Mouse (Mus musculus): ENCODE measurements at regions not wholly inside any gene's neighbourhood (a gene's known extent, or its start where the extent isn't known, plus 50 kb on each side); places are given as distances from the start of the nearest gene placed in this dataset.

DNA sequence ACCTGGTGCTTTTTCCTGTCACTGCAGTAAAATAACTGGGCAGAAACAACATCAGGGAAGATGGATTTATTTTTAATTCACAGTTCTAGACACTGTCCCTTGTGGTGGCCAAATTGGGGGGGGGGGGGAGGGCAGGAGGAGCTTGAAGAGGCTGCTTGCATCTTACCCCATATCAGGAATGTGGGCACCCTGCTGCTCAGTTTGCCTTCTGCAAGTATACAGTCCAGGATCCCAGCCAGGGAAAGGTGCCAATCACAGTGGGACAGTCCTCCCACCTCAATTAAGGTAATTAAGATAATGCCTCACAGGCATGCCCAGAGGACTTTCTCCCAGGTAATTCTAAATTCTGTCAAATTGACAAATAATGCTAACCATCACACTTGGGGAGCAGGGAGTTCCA is 179.2 kb upstream of the Zmiz1 start:
- DNase-seq (ENCODE audit: low spot score in 2 of 2) = no peak

DNA sequence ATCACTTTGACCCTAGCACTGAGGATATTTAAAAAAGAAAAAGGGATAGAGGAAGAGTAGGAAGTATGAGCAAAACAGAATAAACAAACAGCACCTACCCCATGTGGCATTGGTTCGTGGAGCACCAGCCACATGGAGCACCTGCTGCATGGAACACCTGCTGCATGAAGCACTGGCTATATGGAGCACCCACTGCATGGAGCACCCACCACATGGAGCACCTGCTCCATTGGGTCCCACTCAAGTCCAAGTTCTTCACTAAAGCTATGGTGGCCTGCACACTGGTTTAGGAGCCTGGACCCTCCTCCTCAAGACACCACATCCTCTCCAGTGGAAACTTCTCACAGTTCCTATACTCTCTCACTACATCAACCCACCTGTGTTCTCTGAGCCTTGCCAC is 166.4 kb upstream of the Zmiz1 start:
- DNase-seq (ENCODE audit: low spot score in 2 of 2) = no peak

DNA sequence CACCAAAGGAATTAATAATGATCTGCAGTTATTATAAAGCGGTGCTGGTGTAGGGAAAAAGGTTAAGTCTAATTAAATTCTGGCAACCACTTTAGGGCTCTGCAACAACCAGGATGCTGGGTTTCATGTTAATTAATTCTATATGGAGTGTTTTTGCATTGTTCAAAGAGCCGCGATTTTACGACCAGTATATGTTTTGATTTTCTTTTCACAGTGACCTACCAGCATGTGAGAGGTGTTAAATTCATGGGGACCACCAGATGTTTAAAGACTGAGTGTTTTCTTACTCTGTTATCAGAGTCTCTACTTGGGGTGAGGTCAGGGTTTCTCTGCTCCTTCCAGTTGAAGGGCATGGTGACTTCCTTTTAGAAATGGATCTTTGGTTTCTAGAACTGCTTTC is 164.8 kb upstream of the Zmiz1 start:
- no peak for DNase-seq (ENCODE audit: low spot score in 2 of 2)

DNA sequence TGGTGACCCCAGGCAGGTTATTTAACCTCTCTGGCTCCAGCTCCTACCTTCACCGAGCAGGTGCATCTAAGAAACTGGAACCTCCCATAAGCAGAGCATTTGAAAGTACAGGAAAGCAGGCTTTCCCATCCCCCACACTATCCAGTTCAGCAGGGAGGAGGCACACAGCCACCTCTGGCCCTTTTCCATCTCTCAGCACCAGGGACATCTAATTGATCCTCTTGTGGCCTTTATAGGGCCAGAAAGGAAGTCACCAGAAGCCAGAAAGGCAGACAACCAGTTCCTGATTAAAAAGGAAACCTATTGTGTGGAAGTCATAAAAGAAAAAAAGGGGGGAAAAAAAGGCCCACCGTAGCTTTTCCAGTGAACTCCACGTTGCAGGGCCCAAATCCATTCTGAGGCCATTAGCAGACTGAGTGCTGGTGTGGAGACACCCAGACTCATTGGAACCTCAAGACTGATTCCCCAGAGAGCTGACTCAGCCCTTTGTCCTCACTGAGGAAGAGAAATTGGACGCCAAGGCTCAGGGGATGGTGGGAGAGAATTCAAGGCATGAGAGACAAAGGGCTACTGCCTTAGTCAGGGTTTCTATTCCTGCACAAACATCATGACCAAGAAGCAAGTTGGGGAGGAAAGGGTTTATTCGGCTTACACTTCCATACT is 163.2 kb upstream of the Zmiz1 start:
- DNase-seq (ENCODE audit: low spot score in 2 of 2) = no peak

DNA sequence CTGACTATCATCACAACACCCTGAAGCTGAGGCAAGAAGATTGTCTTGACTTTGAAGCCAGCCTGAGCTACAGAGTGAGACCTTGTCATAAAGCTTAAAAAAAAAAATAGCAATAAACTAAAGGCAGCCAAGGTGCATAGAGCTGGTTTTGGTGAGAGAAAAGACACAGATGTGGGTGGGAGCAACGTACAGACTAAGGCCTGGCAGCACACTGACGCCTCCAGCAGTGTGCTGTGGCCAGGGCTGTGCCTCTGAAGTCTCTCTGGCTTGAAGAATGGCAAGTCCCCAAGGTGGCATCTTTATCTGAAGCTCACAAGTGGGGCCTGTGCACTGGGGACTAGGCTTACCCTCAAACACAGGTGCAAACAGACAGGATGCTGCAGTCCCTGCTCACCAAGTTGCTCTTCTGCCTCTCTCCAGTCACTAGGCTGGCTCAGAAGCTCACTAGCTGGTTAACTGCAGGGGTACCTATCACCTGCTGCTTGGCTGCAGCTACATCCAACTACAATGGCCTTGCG is 159.3 kb upstream of the Zmiz1 start:
- peak; percentile 56 to 70 for DNase-seq (ENCODE audit: low spot score in 2 of 2)

DNA sequence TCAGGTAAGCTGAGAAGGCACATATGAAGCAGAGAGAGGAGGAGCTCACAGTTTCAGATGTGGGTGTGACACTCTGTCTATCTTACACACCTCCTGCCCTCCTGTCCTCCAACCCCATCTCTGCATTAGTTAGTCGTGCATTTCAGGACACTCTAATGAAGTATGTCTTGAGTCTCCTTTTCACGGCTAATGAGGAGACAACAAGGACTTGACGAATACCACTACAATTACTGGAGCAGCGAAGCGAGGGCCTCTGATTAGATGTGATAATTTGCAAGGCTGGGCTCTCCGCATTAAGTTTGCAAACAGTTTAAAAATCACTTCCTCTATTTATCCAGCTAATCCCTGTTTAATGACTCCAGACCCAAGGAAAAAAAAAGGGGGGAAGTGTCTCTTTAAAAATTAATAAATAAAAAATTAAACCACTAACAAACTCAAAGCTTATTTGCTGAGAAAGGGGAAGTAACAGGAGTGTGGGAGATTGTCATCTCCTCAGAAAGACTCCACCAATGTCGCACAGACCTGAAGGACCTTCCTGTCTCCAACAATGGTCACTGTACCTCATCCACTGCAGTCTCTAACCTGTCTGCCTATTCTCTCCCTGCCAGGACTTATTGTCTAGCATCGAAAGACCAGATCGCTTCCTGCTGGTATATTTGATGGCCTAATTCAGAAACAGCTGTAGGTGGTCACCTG is 157.5 kb upstream of the Zmiz1 start:
- no peak for DNase-seq (ENCODE audit: low spot score in 2 of 2)

DNA sequence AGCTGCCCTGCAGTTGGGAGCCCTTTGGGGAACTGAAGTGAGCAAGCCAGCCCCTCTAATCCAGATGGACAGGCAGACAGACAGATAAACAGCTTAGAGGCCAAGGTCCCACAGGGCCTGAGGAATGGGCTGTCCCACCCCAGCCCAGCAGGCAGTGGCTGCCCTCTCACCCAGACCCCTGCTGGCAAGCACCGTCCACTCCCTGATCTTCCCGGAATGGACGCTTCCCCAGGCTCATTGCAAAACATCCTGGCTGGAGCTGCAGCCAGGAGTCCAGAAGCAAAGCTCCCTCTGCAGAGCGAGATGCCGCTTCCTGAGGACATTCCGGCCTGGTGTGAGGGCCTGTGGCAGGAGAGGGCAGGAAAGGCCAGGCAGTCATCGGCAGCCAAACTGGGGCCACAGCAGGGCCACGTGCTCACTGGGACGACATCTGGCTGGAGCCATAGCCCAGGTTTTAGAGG is 154.6 kb upstream of the Zmiz1 start:
- no peak for DNase-seq (ENCODE audit: low spot score in 2 of 2)

DNA sequence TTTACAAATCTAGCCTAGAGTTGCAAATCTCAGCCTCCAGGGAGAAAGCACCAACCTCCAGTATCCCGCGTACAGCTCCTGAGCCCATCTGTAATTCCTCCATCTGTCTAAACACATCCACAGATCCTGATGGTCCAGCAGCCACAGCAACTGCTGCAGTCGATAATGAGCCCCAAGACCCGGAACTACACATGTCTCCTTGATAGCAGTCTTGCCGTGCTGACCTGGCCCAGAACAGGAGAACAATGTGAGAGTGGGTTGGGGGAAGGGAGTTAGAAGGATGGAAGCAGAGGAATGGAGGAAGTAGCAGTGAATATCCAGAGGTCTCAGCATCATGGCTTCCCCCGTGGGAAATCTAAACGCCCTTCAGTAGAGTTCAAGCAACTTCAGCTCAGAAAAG is 152.8 kb upstream of the Zmiz1 start:
- no peak for DNase-seq (ENCODE audit: low spot score in 2 of 2)

DNA sequence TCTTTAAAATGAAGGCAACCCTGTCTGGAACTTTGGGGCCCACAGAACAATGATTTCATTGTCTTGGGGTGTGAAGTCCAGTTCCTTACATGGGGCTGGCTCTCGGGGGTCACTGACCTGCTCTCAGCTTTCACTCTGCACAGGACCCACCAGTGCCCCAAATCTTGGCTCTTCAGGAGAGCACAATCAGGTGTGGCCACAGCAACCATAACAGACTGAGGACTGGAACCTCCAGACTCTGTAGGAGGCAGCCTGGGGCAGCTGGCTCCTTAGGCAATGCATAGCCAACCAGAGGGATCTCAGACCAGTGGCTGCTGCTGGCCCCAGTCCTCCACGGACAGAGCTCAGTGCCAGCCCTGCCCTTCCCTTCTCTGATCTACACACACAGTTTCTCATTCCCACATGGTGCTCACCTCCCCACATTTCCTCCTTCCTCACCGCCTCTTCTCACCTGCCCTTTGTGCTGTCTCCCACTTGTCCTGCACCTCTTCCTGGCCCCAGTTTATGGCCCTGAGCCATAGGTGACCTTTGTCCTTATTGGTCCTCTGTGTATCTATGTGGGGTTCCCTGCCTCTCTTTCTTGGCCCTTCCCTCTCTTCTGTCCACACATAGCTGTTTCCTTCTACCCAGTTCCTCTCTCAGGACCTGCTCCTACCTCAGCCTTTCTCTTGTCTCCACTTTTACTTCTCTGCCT is 151.9 kb upstream of the Zmiz1 start:
- no peak for DNase-seq (ENCODE audit: low spot score in 2 of 2)

DNA sequence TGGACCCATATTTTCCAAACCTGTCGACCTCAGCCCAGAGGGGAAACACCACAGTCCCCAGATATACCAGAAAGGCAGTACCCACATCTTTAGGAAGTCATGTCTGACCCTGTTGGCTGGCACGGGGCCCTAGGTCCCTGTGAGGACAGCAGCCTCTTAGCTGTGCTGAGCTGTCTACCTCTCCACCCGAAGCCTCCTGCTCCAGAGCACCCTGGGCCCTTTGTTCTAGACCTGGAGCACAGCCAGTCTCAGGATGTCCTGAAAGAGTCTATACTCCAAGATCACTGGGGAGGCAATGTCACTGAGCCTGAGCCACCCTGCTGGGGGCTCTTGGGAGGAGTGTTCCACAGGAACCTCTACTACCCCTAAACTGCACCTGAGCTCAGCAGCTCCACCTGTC is 150.9 kb upstream of the Zmiz1 start:
- DNase-seq (ENCODE audit: low spot score in 2 of 2) = no peak

DNA sequence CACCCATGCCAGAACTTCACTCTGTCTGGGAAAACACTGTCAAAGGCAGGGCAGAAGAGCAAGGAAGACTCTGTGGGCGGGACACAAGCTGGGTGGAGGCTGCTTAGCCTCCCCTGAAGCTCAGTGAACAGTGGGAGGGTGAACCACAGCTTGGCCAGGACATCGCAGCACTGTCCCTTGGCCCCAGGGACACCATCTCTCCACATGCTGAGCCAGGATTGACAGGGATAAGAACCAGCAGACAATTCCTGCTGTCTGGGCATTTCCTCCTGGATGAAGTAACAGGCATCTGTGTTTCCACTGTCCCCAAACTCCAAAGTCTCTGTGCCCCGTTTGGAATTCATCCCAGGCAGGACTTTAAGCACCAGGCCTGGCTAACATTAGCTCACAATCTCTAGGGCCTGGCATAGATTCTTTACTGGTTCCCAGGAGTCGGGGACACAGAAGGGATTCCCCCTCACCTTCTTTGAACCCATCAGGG is 148.3 kb upstream of the Zmiz1 start:
- DNase-seq (ENCODE audit: low spot score in 2 of 2) = no peak

DNA sequence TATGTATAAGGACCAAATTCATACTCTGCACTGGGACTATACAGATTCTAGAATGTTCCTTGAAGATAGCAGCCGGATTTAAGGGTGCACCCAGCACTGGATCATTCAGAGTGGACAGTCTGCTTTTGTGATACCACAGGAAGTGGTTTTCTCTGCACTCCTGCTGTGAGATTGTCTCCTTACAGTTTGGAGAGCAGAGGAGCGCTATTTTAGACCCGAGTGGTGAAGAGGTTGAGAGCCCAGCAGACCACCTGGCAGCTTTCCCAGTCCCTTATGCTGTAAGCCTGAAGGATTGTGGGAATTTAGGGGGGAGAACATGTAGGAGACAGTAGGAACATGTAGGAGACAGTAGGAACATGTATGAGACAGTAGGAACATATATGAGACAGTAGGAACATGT is 147.5 kb upstream of the Zmiz1 start:
- no peak for DNase-seq (ENCODE audit: low spot score in 2 of 2)

DNA sequence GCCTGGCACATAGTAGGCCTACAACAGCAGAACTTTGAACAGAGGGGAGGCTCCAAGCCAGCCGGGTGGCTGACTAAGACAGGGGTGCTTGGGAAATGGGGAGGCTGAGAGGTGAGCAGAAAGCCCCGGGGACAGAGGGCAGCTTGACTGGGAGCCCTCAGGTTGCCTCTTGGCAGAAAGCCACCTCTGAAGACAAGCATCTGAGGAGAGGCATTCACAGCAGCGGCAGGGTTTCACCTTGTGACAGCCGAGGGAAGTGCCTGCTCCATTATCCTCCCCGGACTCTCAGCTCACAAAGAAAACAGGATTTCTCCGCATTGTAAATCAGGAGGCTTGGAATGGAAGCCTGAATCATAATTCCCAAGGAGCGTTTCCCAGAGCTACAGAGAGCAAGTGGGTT is 146.8 kb upstream of the Zmiz1 start:
- no peak for DNase-seq (ENCODE audit: low spot score in 2 of 2)

DNA sequence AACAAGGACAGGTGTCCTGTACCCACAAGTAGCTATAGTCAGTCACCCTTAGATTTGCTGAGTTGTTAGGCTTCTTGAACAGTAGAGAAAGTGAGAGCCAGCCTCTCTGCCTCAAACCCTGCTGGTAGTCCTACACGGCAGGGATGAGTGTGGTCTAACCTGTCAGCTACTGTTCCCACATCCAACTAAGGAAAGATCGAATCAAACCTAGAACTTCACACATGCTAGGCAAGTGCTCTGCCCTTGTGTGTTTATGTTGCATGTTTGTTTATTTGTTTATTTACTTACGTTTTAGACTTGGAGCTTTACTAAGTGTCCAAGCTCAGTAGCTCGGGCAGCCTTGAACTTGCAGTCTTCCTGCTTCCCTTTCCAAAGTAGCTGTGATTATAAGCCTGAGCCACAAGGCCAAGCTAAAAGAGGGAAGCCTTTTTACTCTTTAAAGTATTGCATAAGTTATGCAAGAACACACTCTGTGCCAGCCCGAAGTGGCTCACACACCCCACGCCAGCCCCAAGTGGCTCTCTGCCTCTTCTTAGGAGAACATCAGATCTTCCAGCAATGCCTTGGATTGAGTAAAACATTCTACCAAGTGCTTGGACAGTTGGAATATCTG is 146.1 kb upstream of the Zmiz1 start:
- DNase-seq (ENCODE audit: low spot score in 2 of 2) = no peak

DNA sequence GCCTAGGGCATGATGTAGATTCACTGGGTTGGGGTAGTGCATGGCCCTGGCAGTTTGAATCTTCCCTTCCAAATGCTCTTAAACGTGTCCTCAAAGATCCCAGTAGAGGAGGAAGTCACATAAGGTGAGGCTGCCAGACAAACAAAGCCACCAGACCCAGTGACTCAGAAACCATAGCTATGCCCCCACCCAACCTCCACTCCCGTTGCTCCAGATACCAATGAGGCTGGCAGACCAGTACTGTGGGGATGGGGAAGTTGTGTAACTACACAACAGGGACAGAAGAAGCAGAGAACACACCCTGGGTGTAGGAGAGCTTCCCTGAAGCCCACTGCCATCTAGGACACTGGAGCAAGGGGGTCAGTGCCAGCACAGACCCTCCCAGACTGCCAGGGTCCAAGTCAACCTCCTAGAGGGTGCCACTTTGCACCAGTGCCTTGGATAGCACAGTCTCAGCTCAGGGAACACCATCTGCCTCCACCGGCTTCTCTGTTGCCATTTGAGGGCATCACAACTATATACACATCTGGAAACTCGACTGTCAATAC is 145.2 kb upstream of the Zmiz1 start:
- DNase-seq (ENCODE audit: low spot score in 2 of 2) = no peak

DNA sequence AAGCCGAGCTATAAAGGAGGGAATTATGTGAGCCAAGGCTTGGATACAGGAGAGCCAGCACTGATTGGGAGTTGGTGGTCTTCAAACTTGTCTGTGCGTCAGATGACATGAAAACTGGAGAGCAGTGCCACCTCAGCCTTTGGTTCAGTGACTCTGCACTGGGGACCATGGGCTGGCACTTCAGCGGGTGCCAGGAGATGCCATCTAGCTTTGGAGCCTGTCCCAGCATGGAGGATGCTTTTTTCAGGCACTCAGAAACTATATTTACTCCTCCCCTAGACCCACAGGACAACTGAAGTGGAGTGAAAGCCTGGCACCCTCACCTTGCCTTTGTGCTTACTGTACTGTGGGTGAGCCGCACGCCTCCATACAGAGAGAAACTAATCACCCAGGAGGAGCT is 142.5 kb upstream of the Zmiz1 start:
- DNase-seq (ENCODE audit: low spot score in 2 of 2) = no peak

DNA sequence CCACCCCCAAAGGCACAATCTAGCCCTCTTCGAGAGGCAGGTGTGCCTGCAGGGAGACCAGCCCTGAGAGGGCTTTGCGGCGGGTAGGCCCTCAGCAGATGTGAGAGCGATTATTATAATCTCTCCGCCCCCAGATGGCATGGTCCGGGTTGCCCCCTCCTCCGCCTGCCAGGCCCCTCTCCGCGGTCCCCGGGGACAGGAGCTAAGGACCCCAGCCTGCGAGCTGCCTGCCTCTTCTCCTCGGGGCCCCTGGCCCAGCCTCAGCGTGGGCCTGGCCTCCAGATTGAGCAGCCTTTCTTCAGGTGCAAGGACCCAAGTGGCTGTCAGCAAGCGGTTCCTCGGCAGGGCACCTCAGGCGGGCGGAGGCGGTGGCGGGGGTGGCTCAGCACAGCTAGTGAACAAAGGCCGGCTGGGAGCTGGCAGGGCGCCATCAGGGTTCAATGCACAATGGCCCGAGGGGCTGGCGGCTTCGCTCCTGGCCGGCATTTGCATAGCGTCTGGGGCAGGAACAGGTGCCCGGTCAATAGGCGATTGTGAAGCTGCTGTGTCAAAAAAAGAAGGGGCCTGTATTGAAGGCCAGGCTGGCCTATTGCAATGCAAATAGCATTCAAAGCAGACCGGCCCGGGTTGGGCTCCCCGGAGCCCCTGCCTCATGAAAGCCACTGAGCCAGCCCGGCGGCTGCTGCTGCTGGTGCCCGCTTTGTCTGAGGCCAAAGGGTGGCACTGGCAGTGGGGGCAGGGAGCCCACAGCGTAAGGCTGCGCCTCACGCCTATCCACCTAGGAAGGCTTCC is 141.1 kb upstream of the Zmiz1 start:
- DNase-seq (ENCODE audit: low spot score in 2 of 2) = peak; percentile 70 to 71

DNA sequence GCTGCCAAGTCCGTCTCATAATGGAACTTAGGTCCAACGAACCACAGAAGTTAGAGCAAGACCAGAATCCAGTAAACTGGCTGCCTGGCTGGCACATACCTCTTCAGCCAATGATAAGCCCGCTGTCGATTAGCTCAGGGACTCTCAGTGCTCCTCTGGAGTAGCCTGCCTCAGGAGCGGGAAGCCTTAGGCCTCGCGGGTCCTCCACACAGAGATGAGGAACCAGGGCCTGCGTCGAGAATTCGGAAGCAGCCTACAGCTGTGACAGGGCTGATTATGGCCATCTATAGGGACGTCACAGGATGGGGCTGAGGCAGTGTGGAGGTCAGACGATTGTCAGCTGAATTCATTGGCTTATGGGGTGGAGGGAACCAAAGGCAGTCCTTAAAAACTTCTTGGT is 140.1 kb upstream of the Zmiz1 start:
- no peak for DNase-seq (ENCODE audit: low spot score in 2 of 2)

DNA sequence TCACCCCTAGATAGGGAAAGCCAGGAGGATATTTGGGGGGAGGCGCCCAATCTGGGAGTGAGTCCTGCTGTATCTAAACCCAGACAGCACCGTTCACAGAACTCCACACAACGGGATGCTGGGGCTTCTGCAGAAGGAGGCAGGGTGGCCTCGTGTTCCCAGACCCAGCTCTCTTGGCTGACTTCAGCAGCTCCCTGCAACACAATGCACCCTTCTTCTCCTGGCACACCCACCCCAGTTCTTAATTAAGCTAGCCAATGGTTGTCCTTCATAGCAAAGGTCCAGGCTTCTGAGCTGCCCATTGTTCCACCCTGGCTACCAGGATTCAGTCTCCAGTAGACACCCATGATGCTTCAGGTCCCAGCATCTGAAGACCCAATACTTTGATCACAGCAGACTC is 138.8 kb upstream of the Zmiz1 start:
- DNase-seq (ENCODE audit: low spot score in 2 of 2) = no peak

DNA sequence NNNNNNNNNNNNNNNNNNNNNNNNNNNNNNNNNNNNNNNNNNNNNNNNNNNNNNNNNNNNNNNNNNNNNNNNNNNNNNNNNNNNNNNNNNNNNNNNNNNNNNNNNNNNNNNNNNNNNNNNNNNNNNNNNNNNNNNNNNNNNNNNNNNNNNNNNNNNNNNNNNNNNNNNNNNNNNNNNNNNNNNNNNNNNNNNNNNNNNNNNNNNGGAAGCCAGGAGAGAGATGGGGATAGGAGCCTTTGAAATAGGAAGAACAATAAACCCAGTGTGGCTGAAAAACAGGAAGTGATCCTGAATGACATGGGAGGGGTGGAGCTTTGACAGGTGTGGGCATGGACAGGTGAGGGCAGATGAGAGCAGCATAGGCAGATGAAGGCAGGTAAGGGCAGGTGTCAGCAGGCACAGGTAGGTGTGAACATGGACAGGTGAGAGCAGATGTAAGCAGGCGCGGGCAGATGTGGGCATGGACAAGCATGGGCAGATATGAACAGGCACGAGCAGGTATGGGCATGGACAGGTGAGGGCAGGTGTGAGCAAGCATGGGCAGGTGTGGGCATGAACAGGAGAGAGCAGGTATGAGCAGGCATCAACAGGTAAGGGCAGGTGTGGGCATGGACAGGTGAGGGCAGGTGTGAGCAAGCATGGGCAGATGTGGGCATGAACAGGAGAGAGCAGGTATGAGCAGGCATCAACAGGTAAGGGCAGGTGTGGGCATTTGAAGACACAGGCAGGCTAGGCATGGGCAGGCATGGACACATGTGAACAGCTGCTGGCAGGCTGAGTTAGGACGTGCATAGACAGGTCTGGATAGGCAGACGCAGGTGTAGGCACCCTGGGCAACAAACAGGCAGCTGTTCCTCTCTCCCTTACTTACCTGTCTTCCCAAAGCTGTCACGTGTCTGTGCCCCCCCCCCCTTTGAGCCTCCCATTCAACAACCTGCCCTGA is 135.2 kb upstream of the Zmiz1 start:
- no peak for DNase-seq (ENCODE audit: low spot score in 2 of 2)

Data from thymus, postnatal 10 days (tissue).